Mouse (Mus musculus): ENCODE results near the gene Stpg3. TPM values are rescaled to one million over a fixed set of nuclear protein-coding genes. Genes with fewer than 3 reads are reported as not detected.
A peak's percentile ranks its signal among the peaks of the same experiment; 100 is the strongest.

Stpg3 gene
- polyA plus RNA-seq, 1 experiment from 2014 or later = not detected

GRCm38 (mm10) chr2:25243342-25243741 lies 28.9 kb upstream of the Stpg3 start:
- no peak for ATAC-seq
- no peak for TF ChIP-seq CTCF (IDR thresholded peaks at IDR 0.05; ENCODE audit: low read depth)
- Histone ChIP-seq H3K4me3 (ENCODE audit: low read depth, low read length) (no peak overlapping the region), H3K27me3 (replicated peaks; ENCODE audit: control insufficient read depth, insufficient read depth, low read length) (0 out of 2 replicates have a peak, but pooled peaks cover 3% of the 10 kb centered on the region), H3K27ac (ENCODE audit: low read depth, low read length) (0 out of 2 replicates have a peak overlapping the region, but pooled peaks have one; percentile 74), H3K4me2 (replicated peaks; ENCODE audit: low read depth) (peak overlapping the region; percentile 93), H3K36me3 (ENCODE audit: control insufficient read depth, insufficient read depth) (peaks cover 12% of the 10 kb centered on the region; the same call in 1 of the 2 replicates), H3K9me3 (ENCODE audit: control insufficient read depth) (no peaks in the 10 kb centered on the region), H3K9ac (ENCODE audit: low read depth, low read length) (no peak overlapping the region), H3K4me1 (replicated peaks; ENCODE audit: control insufficient read depth, insufficient read depth, low read length) (peaks cover 9% of the 10 kb centered on the region; the same call in 1 of the 2 replicates)
- WGBS = 79% methylated on average over 8 of the region's 8 CpGs

- peak within 1 kb of the TSS; percentile 74 for H3K27ac ChIP-seq (ENCODE audit: low read depth, low read length)
- peak within 1 kb of the TSS; percentile 93 for H3K4me2 ChIP-seq (replicated peaks; ENCODE audit: low read depth)
- peak within 1 kb of the TSS; percentile 75 for H3K9ac ChIP-seq (ENCODE audit: low read depth, low read length)
- 0 out of 2 replicates have a peak, but pooled peaks cover 3% of the 10 kb centered on the region for H3K27me3 ChIP-seq (replicated peaks; ENCODE audit: control insufficient read depth, insufficient read depth, low read length)
- peaks cover under 1% of the 10 kb centered on the region; the same call in 1 of the 2 replicates for H3K36me3 ChIP-seq (ENCODE audit: control insufficient read depth, insufficient read depth)
- ATAC-seq = no peak
- WGBS = under 1% methylated on average over 50 of the region's 59 CpGs
- H3K9me3 ChIP-seq (ENCODE audit: control insufficient read depth) = no peaks in the 10 kb centered on the region
- H3K4me3 ChIP-seq (ENCODE audit: low read depth, low read length) = peak within 1 kb of the TSS; percentile 49
- H3K4me1 ChIP-seq (replicated peaks; ENCODE audit: control insufficient read depth, insufficient read depth, low read length) = peaks cover 9% of the 10 kb centered on the region; the same call in 1 of the 2 replicates
- TF ChIP-seq CTCF (IDR thresholded peaks at IDR 0.05; ENCODE audit: low read depth) = no peak
Measured at GRCm38 (mm10) chr2:25242101-25242506, 27.7 kb upstream of the Stpg3 start, which contains the start of the genes Rnf208 and Cysrt1. Gene Rnf208 (plus strand): TSS chr2:25242255. Gene Cysrt1 (minus strand): TSS chr2:25242452.

- no peaks in the 10 kb centered on the region for H3K9me3 ChIP-seq (ENCODE audit: control insufficient read depth)
- no peak for TF ChIP-seq CTCF (IDR thresholded peaks at IDR 0.05; ENCODE audit: low read depth)
- 10% methylated on average over 6 of the region's 6 CpGs for WGBS
- ATAC-seq = peak; percentile 67
- peak overlapping the region; percentile 93 for H3K4me2 ChIP-seq (replicated peaks; ENCODE audit: low read depth)
- H3K27me3 ChIP-seq (replicated peaks; ENCODE audit: control insufficient read depth, insufficient read depth, low read length) = 0 out of 2 replicates have a peak, but pooled peaks cover 3% of the 10 kb centered on the region
- peak overlapping the region; percentile 49; the same call in 1 of the 2 replicates for H3K4me3 ChIP-seq (ENCODE audit: low read depth, low read length)
- peak overlapping the region; percentile 74 for H3K27ac ChIP-seq (ENCODE audit: low read depth, low read length)
- peaks cover 9% of the 10 kb centered on the region; the same call in 1 of the 2 replicates for H3K4me1 ChIP-seq (replicated peaks; ENCODE audit: control insufficient read depth, insufficient read depth, low read length)
- no peaks in the 10 kb centered on the region; the same call in 1 of the 2 replicates for H3K36me3 ChIP-seq (ENCODE audit: control insufficient read depth, insufficient read depth)
- H3K9ac ChIP-seq (ENCODE audit: low read depth, low read length) = no peak overlapping the region
Measured at GRCm38 (mm10) chr2:25241438-25241775, 27.0 kb upstream of the Stpg3 start.

GRCm38 (mm10) chr2:25240723-25241437 lies 26.4 kb upstream of the Stpg3 start:
- under 1% methylated on average over 29 of the region's 29 CpGs for WGBS
- peak overlapping the region; percentile 49 for H3K4me3 ChIP-seq (ENCODE audit: low read depth, low read length)
- 0 out of 2 replicates have a peak, but pooled peaks cover 3% of the 10 kb centered on the region for H3K27me3 ChIP-seq (replicated peaks; ENCODE audit: control insufficient read depth, insufficient read depth, low read length)
- no peaks in the 10 kb centered on the region for H3K9me3 ChIP-seq (ENCODE audit: control insufficient read depth)
- peaks cover 9% of the 10 kb centered on the region for H3K4me1 ChIP-seq (replicated peaks; ENCODE audit: control insufficient read depth, insufficient read depth, low read length)
- no peaks in the 10 kb centered on the region; the same call in 1 of the 2 replicates for H3K36me3 ChIP-seq (ENCODE audit: control insufficient read depth, insufficient read depth)
- peak; percentile 61 for ATAC-seq
- H3K27ac ChIP-seq (ENCODE audit: low read depth, low read length) = peak overlapping the region; percentile 55
- no peak for TF ChIP-seq CTCF (IDR thresholded peaks at IDR 0.05; ENCODE audit: low read depth)
- H3K9ac ChIP-seq (ENCODE audit: low read depth, low read length) = peak overlapping the region; percentile 13; the same call in 1 of the 2 replicates
- H3K4me2 ChIP-seq (replicated peaks; ENCODE audit: low read depth) = peak overlapping the region; percentile 93

GRCm38 (mm10) chr2:25240310-25240709 lies 25.9 kb upstream of the Stpg3 start:
- no peak overlapping the region for H3K4me3 ChIP-seq (ENCODE audit: low read depth, low read length)
- 53% methylated on average over 8 of the region's 8 CpGs for WGBS
- peak overlapping the region; percentile 93 for H3K4me2 ChIP-seq (replicated peaks; ENCODE audit: low read depth)
- H3K27ac ChIP-seq (ENCODE audit: low read depth, low read length) = peak overlapping the region; percentile 55
- TF ChIP-seq CTCF (IDR thresholded peaks at IDR 0.05; ENCODE audit: low read depth) = no peak
- peaks cover 12% of the 10 kb centered on the region for H3K4me1 ChIP-seq (replicated peaks; ENCODE audit: control insufficient read depth, insufficient read depth, low read length)
- 0 out of 2 replicates have a peak, but pooled peaks cover 3% of the 10 kb centered on the region for H3K27me3 ChIP-seq (replicated peaks; ENCODE audit: control insufficient read depth, insufficient read depth, low read length)
- peak overlapping the region; percentile 13; the same call in 1 of the 2 replicates for H3K9ac ChIP-seq (ENCODE audit: low read depth, low read length)
- H3K9me3 ChIP-seq (ENCODE audit: control insufficient read depth) = no peaks in the 10 kb centered on the region
- no peak for ATAC-seq
- no peaks in the 10 kb centered on the region for H3K36me3 ChIP-seq (ENCODE audit: control insufficient read depth, insufficient read depth)

- Histone ChIP-seq H3K27ac (ENCODE audit: low read depth, low read length) (no peak overlapping the region), H3K27me3 (replicated peaks; ENCODE audit: control insufficient read depth, insufficient read depth, low read length) (0 out of 2 replicates have a peak, but pooled peaks cover 3% of the 10 kb centered on the region), H3K4me3 (ENCODE audit: low read depth, low read length) (no peak overlapping the region), H3K9me3 (ENCODE audit: control insufficient read depth) (no peaks in the 10 kb centered on the region), H3K4me1 (replicated peaks; ENCODE audit: control insufficient read depth, insufficient read depth, low read length) (peaks cover 15% of the 10 kb centered on the region), H3K36me3 (ENCODE audit: control insufficient read depth, insufficient read depth) (no peaks in the 10 kb centered on the region), H3K4me2 (replicated peaks; ENCODE audit: low read depth) (peak overlapping the region; percentile 30), H3K9ac (ENCODE audit: low read depth, low read length) (no peak overlapping the region)
- ATAC-seq = no peak
- WGBS = 60% methylated on average over 3 of the region's 3 CpGs
- no peak for TF ChIP-seq CTCF (IDR thresholded peaks at IDR 0.05; ENCODE audit: low read depth)
Measured at GRCm38 (mm10) chr2:25239766-25240165, 25.3 kb upstream of the Stpg3 start.

All from intestine, postnatal 0 days (tissue).